Mouse (Mus musculus) embryonic facial prominence, embryonic 12.5 days (tissue): ENCODE results near the gene Dmap1. TPM values are rescaled to one million over a fixed set of nuclear protein-coding genes. Genes with fewer than 3 reads are reported as not detected.

Source experiments
- ATAC-seq: fragments of 200-750 bp; cut with Nextera tagmentation; 2 replicates; pipeline ENCODE4 v1.8.0; 2017; ENCODE audit not compliant: insufficient number of reproducible peaks, insufficient read depth, low FRiP score, low TSS enrichment
- H3K27ac ChIP-seq: fragments of 300-500 bp; sonication (generic); 2 replicates; pipeline ENCODE4 v1.5.1; 2016; ENCODE audit warnings: mild to moderate bottlenecking
- H3K27me3 ChIP-seq: fragments of 300-500 bp; sonication (generic); 2 replicates; pipeline ENCODE4 v1.6.1; 2016; ENCODE audit warnings: mild to moderate bottlenecking, moderate library complexity
- H3K36me3 ChIP-seq: fragments of 300-500 bp; sonication (generic); 2 replicates; pipeline ENCODE4 v1.6.1; 2016; ENCODE audit warnings: mild to moderate bottlenecking
- H3K4me1 ChIP-seq: fragments of 300-500 bp; sonication (generic); 2 replicates; pipeline ENCODE4 v1.6.1; 2016
- H3K4me2 ChIP-seq: fragments of 300-500 bp; sonication (generic); replicated peaks from 2 replicates; pipeline ENCODE4 v1.6.1; 2016; ENCODE audit warnings: mild to moderate bottlenecking, moderate library complexity
- H3K4me3 ChIP-seq: fragments of 300-500 bp; sonication (generic); 2 replicates; pipeline ENCODE4 v1.5.1; 2016; ENCODE audit warnings: mild to moderate bottlenecking
- H3K9ac ChIP-seq: fragments of 300-500 bp; sonication (generic); 2 replicates; pipeline ENCODE4 v1.6.1; 2016; ENCODE audit warnings: mild to moderate bottlenecking, moderate library complexity
- H3K9me3 ChIP-seq: fragments of 300-500 bp; sonication (generic); 2 replicates; pipeline ENCODE4 v1.6.1; 2016; ENCODE audit warnings: mild to moderate bottlenecking, moderate library complexity
- WGBS: fragments of 180-500 bp; shearing (Covaris S2); methylation state at CpG from one replicate; pipeline ENCODE4 v1.1.7; 2016; 5-methylcytosine and 5-hydroxymethylcytosine counted together
- polyA plus RNA-seq: library from polyadenylated mRNA; unstranded; fragments of >200 nt; fragmentation: Nextera tagmentation; extraction: Ambion mirVana; gene quantifications from 2 replicates; pipeline ENCODE4 v1.2.1, GENCODE M21; 2016

The Dmap1 gene
- polyA plus RNA-seq, 1 experiment from 2014 or later: 82.6 TPM

DNA sequence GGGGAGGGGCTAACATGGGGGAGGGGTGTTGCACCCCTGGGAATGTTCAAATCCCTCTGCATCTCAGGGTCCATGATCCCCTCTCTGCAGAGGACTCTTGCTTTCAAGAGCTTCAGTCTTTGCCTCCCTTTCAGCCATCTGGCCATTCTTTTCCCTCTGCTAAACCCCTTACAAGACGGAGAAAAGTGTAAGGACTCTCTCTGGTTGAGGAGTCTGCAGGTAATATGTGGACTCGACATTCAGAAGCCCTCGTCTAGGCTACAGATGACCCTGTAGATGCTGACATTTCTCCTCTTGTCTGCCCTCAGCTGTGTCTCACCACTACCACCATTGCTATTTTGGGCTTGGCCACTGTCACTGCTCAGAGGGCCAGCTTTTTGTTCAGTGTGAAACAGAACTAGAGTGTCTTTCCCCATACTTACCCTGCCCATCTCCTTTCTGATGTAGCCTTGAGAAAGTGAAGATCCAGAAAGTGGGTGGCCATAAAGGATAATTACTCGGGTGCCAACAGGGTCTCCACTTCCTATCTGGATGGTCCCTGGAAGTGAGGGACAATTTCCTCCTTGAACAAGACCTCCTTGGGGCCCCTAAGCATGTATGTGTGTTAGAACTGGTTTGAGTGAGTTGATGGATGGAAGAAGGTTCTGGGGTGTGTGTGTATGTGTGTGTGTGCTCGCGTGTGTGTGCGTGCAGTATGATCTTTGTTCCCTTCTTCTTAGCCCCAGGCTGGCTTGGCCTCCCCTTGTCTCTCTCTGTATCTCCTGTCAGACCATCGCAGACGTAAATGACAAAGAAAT is 27.2 kb downstream of the Dmap1 start:
- Histone ChIP-seq H3K4me2 (no peak overlapping the region), H3K27me3 (no peaks in the 10 kb centered on the region), H3K9me3 (no peaks in the 10 kb centered on the region), H3K36me3 (peaks cover 4% of the 10 kb centered on the region; the same call in 1 of the 2 replicates), H3K9ac (no peak overlapping the region), H3K4me1 (peaks cover 54% of the 10 kb centered on the region), H3K27ac (peak overlapping the region; percentile 1; the same call in 1 of the 2 replicates), H3K4me3 (no peak overlapping the region)
- 26% methylated on average over 9 of the region's 9 CpGs for WGBS
- ATAC-seq: no peak

- Histone ChIP-seq H3K4me2 (no peak overlapping the region), H3K4me1 (peaks cover 54% of the 10 kb centered on the region), H3K9ac (no peak overlapping the region), H3K27ac (peak overlapping the region; percentile 1; the same call in 1 of the 2 replicates), H3K9me3 (no peaks in the 10 kb centered on the region), H3K27me3 (no peaks in the 10 kb centered on the region), H3K36me3 (peaks cover 4% of the 10 kb centered on the region; the same call in 1 of the 2 replicates), H3K4me3 (no peak overlapping the region)
- 17% methylated on average over 10 of the region's 10 CpGs for WGBS
- no peak for ATAC-seq
Measured at GRCm38 (mm10) chr4:117654016-117654702, 27.9 kb downstream of the Dmap1 start.

DNA sequence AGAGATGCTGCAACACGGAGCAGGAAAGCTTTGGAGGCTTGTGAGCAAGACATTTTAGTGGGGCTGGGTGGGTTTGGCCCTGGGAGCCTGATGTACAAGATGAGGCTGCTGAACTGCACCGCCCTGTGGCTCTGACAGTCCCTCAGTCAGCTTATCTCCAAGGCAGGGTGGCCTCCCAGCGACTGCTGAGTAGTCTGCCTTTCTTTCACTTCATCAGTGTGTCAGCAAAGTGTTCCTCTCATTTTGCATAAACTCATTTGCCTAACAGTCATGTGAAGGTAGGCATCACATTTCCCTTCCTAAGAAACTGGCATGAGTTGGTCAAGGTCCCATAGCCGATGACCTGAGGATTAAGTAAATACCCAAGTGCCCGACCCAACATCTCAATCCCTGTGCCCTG is 29.3 kb downstream of the Dmap1 start:
- H3K4me1 ChIP-seq: peaks cover 43% of the 10 kb centered on the region
- H3K9ac ChIP-seq: no peak overlapping the region
- ATAC-seq: no peak
- H3K9me3 ChIP-seq: no peaks in the 10 kb centered on the region
- peaks cover 7% of the 10 kb centered on the region; the same call in 1 of the 2 replicates for H3K36me3 ChIP-seq
- no peak overlapping the region for H3K27ac ChIP-seq
- no peak overlapping the region for H3K4me3 ChIP-seq
- no peaks in the 10 kb centered on the region for H3K27me3 ChIP-seq
- WGBS: 58% methylated on average over 5 of the region's 5 CpGs
- no peak overlapping the region for H3K4me2 ChIP-seq

DNA sequence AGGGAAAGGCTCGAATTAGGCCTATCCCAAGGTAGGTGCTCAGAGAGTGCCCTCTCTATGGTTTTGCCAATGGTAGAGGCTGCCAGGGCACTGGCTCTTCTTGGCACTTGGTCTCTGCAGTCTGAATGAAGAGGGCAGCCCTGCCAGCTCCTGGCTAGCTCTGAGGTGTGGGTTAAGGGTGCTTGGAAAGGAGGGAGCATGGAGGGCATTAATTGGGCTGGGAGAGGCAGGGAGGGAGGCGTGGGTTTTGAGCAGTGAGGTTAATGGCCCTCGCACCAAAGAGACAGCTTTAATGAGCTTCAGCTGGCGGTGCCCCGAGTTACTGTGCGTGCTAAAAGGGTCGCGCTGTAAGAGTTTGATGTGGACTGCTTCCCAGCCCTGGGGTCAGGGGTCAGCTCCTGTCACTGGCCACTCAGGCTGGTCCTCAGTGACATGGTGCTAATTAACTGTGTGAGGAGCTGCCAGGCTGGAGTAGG is 30.4 kb downstream of the Dmap1 start:
- Histone ChIP-seq H3K27me3 (no peaks in the 10 kb centered on the region), H3K9me3 (no peaks in the 10 kb centered on the region), H3K9ac (no peak overlapping the region), H3K27ac (no peak overlapping the region), H3K4me1 (peaks cover 36% of the 10 kb centered on the region), H3K4me2 (no peak overlapping the region), H3K4me3 (no peak overlapping the region), H3K36me3 (peaks cover 7% of the 10 kb centered on the region; the same call in 1 of the 2 replicates)
- WGBS: 18% methylated on average over 8 of the region's 8 CpGs
- ATAC-seq: no peak

GRCm38 (mm10) chr4:117646926-117647755 is 34.9 kb downstream of the Dmap1 start:
- Histone ChIP-seq H3K4me2 (no peak overlapping the region), H3K27ac (no peak overlapping the region), H3K4me1 (peaks cover 16% of the 10 kb centered on the region), H3K4me3 (no peak overlapping the region), H3K27me3 (no peaks in the 10 kb centered on the region), H3K9me3 (no peaks in the 10 kb centered on the region), H3K9ac (no peak overlapping the region), H3K36me3 (peaks cover 7% of the 10 kb centered on the region; the same call in 1 of the 2 replicates)
- WGBS: 62% methylated on average over 23 of the region's 23 CpGs
- ATAC-seq: no peak

DNA sequence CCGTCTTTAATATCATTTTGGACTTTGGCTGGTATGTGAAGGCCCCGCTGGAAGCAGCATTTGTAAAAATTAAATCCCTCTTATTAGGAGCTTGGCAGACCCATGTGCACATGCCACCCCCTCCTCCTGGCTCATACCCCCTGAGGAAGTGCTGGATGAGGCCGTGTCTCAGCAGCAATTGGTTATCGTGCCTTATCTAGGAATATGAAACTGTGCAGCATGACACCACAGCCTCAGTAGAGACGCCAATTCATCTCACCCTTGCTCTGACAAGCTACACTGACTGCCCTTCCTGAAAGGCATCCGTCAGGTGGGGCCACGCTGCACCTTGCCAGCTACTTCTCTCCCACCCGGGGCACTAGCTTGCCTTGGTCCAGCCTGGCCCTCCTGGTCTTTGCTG is 35.6 kb downstream of the Dmap1 start:
- 74% methylated on average over 8 of the region's 8 CpGs for WGBS
- Histone ChIP-seq H3K4me3 (no peak overlapping the region), H3K9me3 (no peaks in the 10 kb centered on the region), H3K9ac (no peak overlapping the region), H3K4me1 (peaks cover 13% of the 10 kb centered on the region), H3K36me3 (peaks cover 7% of the 10 kb centered on the region; the same call in 1 of the 2 replicates), H3K27ac (no peak overlapping the region), H3K27me3 (no peaks in the 10 kb centered on the region), H3K4me2 (no peak overlapping the region)
- no peak for ATAC-seq

GRCm38 (mm10) chr4:117645859-117646258 is 36.2 kb downstream of the Dmap1 start:
- no peaks in the 10 kb centered on the region for H3K9me3 ChIP-seq
- no peaks in the 10 kb centered on the region for H3K27me3 ChIP-seq
- WGBS: 76% methylated on average over 2 of the region's 2 CpGs
- peaks cover 7% of the 10 kb centered on the region for H3K36me3 ChIP-seq
- 0 out of 2 replicates have a peak overlapping the region, but pooled peaks have one; percentile 0 for H3K27ac ChIP-seq
- H3K4me1 ChIP-seq: peaks cover 8% of the 10 kb centered on the region
- H3K9ac ChIP-seq: no peak overlapping the region
- H3K4me2 ChIP-seq: no peak overlapping the region
- ATAC-seq: no peak
- H3K4me3 ChIP-seq: no peak overlapping the region

DNA sequence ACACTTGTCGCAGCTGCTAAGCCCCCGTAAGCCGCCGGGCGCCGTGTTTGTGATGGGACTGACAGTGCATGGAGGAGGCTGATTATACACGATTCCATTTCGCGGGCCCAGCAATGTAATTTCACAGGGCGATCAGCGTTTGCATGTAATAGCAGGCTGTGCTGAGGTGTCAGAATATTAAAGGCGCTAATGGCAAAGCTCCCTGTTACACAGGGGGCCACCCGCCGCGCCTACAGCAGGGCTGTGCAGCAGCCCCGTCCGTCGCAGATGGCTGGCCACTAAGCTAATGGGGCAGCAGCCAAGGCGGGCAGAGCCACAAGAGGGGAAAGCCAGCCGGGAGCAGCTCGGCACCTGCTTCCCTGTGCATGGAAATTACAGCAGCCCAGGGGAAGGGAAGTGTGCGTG is 37.0 kb downstream of the Dmap1 start:
- no peak overlapping the region for H3K9ac ChIP-seq
- no peaks in the 10 kb centered on the region for H3K9me3 ChIP-seq
- H3K4me2 ChIP-seq: no peak overlapping the region
- 58% methylated on average over 22 of the region's 22 CpGs for WGBS
- H3K4me1 ChIP-seq: peaks cover 8% of the 10 kb centered on the region
- no peak overlapping the region for H3K4me3 ChIP-seq
- ATAC-seq: no peak
- peak overlapping the region; percentile 11; the same call in 1 of the 2 replicates for H3K27ac ChIP-seq
- H3K27me3 ChIP-seq: no peaks in the 10 kb centered on the region
- H3K36me3 ChIP-seq: peaks cover 8% of the 10 kb centered on the region

DNA sequence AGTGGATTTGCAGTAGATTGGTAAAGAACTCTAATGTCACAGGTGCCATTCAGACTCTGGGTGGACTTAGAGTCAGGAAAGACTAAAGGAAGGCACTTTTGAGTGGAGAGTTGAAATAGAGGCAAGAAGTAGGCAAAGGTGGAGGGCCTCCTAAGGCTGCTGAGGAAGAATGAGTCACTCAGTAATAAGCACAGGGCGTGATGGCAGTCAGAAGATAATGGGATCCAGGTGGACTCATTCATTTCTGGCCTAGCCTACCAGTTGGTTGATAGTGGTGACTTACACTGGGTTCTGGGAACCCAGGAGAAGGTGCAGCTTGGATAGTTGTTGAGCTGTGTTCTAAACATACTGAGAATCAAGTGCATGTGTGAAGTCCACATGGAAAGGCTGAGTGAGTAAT is 40.3 kb downstream of the Dmap1 start:
- Histone ChIP-seq H3K4me2 (no peak overlapping the region), H3K4me1 (peaks cover 4% of the 10 kb centered on the region; the same call in 1 of the 2 replicates), H3K27ac (no peak overlapping the region), H3K4me3 (no peak overlapping the region), H3K36me3 (peaks cover 9% of the 10 kb centered on the region), H3K9me3 (no peaks in the 10 kb centered on the region), H3K9ac (no peak overlapping the region), H3K27me3 (no peaks in the 10 kb centered on the region)
- no peak for ATAC-seq
- WGBS: 70% methylated on average over 1 of the region's 1 CpGs

DNA sequence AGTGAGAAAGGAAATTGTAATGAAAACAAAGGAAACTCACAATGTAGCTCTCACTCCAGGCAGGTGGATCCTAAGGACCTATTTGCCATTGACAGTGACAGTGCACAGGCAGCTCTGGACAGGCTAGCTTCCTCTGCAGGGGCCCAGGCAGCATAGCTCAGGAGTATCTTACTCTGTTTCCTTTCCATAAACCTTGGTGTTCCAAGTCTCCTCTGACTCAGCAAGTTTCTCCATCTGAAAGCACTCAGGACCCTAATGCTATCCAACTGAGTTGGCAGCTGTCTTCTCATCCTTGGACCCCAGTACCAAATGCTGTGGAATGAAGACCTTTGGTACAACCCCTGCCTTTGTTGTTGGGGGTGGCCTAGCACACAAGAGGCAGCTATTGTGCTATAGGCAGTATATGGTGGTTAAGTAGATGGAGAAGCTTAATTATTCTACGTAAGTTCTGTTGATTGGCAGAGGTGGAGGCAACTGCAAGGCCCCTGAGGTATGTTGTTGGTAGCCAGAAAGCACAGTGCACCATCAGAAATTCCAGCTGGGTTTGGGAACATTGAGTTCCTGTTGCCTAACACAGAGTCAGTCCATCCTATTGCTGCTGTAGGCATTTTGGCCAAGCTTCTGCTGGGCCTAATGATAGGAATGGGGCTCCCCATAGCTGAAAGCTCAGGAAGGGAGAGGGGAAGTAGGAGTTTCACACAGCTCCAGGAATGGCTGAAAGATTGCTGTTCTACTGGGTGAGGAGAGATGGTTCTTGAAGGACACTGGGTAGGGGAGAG is 41.0 kb downstream of the Dmap1 start:
- no peaks in the 10 kb centered on the region for H3K27me3 ChIP-seq
- H3K36me3 ChIP-seq: peaks cover 9% of the 10 kb centered on the region
- WGBS: 91% methylated on average over 1 of the region's 1 CpGs
- ATAC-seq: no peak
- no peak overlapping the region for H3K9ac ChIP-seq
- peaks cover 4% of the 10 kb centered on the region; the same call in 1 of the 2 replicates for H3K4me1 ChIP-seq
- no peak overlapping the region for H3K4me3 ChIP-seq
- no peak overlapping the region for H3K4me2 ChIP-seq
- H3K9me3 ChIP-seq: no peaks in the 10 kb centered on the region
- H3K27ac ChIP-seq: no peak overlapping the region
